Mouse (Mus musculus) MEL-GATA-1-ER (cell line): ENCODE measurements around the gene Col27a1.
"Not testable (repeated sequence)": the region's sequence is repeated elsewhere in the genome, so short reads cannot be mapped to it uniquely, and the experiment has no call there.

Source experiments
- DNase-seq: peaks from one replicate; pipeline ENCODE4 v3.0.0-alpha.2; 2012; ENCODE audit warnings: low read depth; ENCODE audit errors: extremely low read depth

Col27a1 gene

GRCm38 (mm10) chr4:63307175-63308062 is 93.6 kb downstream of the Col27a1 start:
- no peak for DNase-seq

- DNase-seq, result no peak
Observed at GRCm38 (mm10) chr4:63308316-63308715, 94.5 kb downstream of the Col27a1 start.

DNA sequence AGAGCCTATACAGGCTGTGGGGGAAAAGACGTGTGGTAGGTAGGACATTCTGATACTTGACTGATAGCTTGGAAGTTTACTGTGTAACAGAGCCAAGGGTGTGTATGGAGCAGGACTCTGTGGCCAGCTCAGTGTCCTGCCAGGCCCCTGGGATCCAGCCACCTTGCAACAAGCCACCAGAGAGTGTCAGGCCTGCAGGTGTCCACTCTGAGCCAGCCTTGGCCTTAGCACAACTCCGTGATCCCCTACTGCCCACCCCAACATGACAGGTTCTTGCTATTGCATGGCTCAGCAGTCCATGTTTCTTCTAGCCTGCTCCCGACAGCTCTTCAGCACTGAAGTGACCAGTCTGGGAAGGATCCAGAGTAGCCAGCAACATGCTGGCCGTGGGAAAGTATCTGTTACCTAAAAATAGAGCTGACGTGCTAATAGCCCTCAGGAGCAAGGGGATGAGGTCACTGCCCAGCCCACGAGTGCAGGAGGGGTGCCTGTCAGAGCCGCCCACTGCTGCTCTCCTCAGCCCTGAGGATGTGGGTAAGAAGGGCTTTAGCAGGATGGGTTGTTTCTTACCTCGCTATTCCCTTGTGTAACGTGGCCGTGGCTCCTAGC is 96.5 kb downstream of the Col27a1 start:
- no peak for DNase-seq

- DNase-seq, result no peak
Observed at GRCm38 (mm10) chr4:63311426-63311825, 97.6 kb downstream of the Col27a1 start.

- DNase-seq, result no peak
Observed at GRCm38 (mm10) chr4:63314063-63314462, 100.3 kb downstream of the Col27a1 start.

DNA sequence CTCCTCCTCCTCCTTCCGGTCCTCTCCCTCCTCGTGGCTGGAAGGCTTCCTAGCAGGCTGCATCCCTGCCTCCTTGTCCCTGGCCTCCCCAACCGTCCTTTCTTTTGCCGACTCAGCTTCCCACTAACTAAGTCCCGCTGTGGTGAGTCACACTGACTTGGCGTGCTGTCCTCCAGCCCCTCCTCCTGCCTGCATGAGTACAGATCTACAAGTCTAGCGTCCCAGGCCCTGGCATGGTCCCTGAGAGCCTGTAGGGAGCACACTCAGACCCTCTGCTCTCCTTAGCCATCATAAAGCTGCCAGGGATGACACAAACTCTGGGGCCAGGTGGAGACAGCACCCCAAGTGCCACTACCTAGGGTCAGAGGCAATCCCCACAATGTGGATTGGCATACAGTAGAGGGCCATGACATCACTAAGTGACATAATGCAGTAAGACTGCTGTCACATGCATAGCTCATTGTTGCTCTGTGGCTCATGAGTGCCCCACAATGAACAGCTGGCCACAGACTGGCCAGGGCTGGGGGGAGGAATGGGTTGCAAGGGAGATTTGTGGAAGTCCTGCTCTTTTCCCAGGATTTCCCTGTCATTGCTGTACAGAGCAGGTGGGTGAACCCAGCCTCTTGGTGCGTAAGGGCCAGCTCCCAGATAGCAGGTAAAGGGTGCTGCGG is 102.4 kb downstream of the Col27a1 start:
- DNase-seq, result no peak

- not testable (repeated sequence) for DNase-seq
Observed at GRCm38 (mm10) chr4:63319566-63319965, 105.8 kb downstream of the Col27a1 start.

- no peak for DNase-seq
Observed at GRCm38 (mm10) chr4:63323275-63323815, 109.5 kb downstream of the Col27a1 start.

GRCm38 (mm10) chr4:63333403-63333802 is 119.6 kb downstream of the Col27a1 start:
- DNase-seq, result no peak

DNA sequence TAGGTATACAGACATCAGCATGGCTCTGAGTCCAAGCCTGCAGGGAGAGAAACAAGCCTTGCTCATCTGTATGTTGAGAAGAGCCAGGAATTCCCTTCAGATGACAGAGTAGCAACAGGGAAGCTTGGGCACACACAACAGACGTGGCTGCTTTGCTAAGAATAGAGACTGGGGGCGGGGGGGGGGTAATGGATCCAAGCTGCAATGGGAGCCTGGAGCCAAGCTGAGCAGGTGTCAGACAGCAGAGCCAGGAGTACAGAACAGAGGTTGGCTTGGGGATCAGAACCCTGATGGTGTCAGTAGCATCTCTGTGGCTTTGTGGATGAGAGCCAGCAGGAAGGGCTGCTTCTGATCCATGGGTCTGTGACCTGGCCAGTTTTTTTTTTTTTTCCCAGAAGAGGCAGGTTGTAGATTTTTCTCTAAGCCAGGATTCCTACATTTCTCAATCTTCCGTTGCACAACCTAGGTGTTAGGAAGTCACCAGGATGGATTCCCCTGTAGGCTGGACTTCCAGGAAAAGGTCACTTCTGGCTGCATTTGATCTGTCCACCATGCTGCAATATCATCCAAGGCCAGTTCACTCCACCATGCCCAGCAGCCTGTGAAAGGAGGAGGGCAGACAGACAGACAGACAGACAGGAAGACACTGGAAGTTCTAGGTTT is 124.7 kb downstream of the Col27a1 start:
- DNase-seq, result no peak

DNA sequence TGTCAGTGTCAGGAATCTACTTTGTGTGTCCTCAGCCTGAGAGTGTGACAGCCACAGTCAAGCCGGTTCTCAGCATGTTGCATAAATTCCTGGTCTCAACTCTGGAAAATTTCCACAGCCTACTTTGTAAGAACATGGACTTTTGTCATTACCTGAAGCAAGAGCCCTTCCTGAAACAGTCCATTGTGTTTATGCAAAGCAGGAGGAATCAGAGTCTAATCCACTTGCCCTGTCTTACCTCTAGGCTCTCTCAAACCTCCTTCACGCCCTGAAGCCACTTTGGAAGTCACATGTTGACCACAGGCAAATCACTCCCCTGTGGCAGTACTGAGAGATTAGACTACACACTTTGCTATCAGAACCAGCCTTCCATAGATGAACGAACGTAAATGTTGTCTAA is 128.7 kb downstream of the Col27a1 start:
- no peak for DNase-seq

DNA sequence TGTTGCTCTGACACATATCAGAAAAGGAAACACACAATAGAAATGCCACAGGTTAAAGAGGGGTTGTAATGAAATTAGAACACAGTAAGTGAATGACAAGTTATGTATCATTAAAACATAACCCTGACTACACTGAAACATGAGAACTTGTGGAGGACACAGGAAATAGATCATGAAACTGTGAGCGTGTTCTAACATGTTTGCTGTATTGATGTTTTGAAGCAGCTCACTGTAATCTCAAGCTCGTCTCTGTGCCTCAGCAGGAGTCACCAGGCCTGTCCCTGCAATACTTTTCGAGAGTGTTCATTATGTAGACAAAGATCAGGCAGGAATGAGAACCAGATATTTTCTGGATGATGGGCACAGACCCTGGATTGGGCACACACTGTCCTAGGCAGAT is 129.8 kb downstream of the Col27a1 start:
- no peak for DNase-seq

GRCm38 (mm10) chr4:63344295-63344694 is 130.5 kb downstream of the Col27a1 start, which contains the start of gene Orm1:
Gene Orm1, plus strand, starts transcription at chr4:63344560.
- no peak for DNase-seq

DNA sequence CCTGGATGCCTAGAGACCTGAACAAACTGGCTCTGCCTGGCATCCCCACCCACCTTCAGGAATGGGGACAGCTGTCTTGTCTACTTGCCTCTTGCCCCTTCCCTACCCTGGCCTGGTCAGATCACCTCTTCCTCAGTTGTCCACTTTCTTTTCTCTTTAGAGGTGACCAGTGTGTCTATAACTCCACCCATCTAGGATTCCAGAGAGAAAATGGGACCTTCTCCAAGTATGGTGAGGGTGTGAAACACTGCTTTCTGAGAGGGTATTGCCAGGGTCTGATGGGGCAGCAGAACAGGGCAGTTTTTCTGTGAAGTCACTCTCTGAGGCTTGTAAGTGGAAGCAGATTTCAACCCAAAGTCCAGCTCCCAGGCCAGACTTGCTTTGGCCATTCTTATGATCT is 131.5 kb downstream of the Col27a1 start:
- DNase-seq, result no peak

- DNase-seq, result no peak
Observed at GRCm38 (mm10) chr4:63346659-63347058, 132.9 kb downstream of the Col27a1 start.

- no peak for DNase-seq
Observed at GRCm38 (mm10) chr4:63348524-63348923, 134.7 kb downstream of the Col27a1 start.

DNA sequence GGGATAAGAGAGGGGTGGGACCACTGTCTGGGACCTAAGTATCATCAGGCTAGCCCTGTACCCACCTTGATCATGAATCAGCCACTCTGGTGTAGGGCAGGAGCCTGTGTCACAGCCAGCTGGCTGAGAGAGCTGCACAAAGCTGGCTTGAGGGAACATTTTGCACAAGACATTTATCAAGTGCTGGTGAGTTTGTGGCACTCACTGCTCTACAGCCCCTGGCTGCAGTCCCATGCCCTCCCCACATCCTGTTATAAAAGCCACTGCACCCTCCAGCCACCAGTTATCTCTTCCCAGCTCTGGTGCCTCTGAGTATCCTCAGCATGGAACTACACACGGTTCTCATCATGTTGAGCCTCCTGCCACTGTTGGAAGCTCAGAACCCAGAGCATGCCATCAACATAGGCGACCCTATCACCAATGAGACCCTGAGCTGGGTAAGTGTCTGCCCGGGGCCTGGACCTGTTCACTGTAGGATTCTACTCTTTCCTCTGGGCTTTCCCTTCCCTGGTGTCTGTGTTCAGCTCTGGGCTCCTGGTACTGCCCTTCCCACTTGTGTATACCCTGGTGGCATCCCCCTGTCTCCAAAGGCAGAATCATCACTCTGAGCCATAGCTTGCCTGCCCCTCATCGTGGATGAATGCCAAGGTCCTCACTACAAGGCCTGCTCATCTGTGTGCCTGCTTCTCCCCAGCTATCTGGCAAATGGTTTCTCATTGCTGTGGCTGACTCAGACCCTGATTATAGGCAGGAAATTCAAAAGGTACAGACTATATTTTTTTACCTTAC is 142.3 kb downstream of the Col27a1 start, which contains the start of gene Orm3:
Gene Orm3, plus strand, starts transcription at position 286 of the 789 bp plus-strand sequence.
- no peak for DNase-seq

- no peak for DNase-seq
Observed at GRCm38 (mm10) chr4:63356981-63357570, 143.3 kb downstream of the Col27a1 start.

GRCm38 (mm10) chr4:63359861-63360260 is 146.1 kb downstream of the Col27a1 start:
- no peak for DNase-seq

GRCm38 (mm10) chr4:63362150-63362549 is 148.3 kb downstream of the Col27a1 start, which contains the start of gene Orm2:
Gene Orm2, plus strand, starts transcription at chr4:63362449.
- no peak for DNase-seq
